Mouse (Mus musculus) left cerebral cortex, adult 18-20 months (tissue): ENCODE measurements around the gene Rbm6. TPM values are rescaled to one million over a fixed set of nuclear protein-coding genes. Genes with fewer than 3 reads are reported as not detected.

Source experiments
- DNase-seq, 2 experiments: peaks; one replicate each; pipeline ENCODE4 v3.0.0; 2021 to 2022; ENCODE audit warnings: low spot score in 2 of 2, mixed read lengths in 1 of 2
- long read RNA-seq, 2 experiments: library from polyadenylated mRNA; stranded (forward); transcript quantifications; one replicate each; pipeline ENCODE4 v2.0.0; 2021
- total RNA-seq, 2 experiments: library from RNA; stranded (reverse); gene quantifications; 2 replicates each; pipeline ENCODE4 v1.2.3; 2021

Gene Rbm6
- total RNA-seq, result 10 to 100 TPM; 54.0 to 57.3 TPM
- long read RNA-seq, experiment 1, transcript Rbm6-207 (21 exons, 3,716 nt), result major isoform, 16 of 40 reads
- long read RNA-seq, experiment 1, partial matches to known transcripts, result 1 of 40 reads
- long read RNA-seq, experiment 1, other reads (novel, unspliced or antisense), result 22 of 40 reads
- long read RNA-seq, experiment 2, transcript Rbm6-207 (21 exons, 3,716 nt), result major isoform, 12 of 34 reads
- long read RNA-seq, experiment 2, partial matches to known transcripts, result 4 of 34 reads
- long read RNA-seq, experiment 2, other reads (novel, unspliced or antisense), result 14 of 34 reads

GRCm38 (mm10) chr9:107873137-107873536, at the start of gene Rbm6:
Rbm6 (minus strand) TSS chr9:107873237.
- DNase-seq, result no peak

- no peak for DNase-seq
Measured at GRCm38 (mm10) chr9:107919441-107919840, 46.4 kb upstream of the Rbm6 start.

GRCm38 (mm10) chr9:107918884-107919283, 45.8 kb upstream of the Rbm6 start:
- DNase-seq, result peak in 1 of 2 experiments; percentile 39

GRCm38 (mm10) chr9:107917895-107918608, 45.0 kb upstream of the Rbm6 start:
- DNase-seq, result peak; percentile 45 to 54

DNA sequence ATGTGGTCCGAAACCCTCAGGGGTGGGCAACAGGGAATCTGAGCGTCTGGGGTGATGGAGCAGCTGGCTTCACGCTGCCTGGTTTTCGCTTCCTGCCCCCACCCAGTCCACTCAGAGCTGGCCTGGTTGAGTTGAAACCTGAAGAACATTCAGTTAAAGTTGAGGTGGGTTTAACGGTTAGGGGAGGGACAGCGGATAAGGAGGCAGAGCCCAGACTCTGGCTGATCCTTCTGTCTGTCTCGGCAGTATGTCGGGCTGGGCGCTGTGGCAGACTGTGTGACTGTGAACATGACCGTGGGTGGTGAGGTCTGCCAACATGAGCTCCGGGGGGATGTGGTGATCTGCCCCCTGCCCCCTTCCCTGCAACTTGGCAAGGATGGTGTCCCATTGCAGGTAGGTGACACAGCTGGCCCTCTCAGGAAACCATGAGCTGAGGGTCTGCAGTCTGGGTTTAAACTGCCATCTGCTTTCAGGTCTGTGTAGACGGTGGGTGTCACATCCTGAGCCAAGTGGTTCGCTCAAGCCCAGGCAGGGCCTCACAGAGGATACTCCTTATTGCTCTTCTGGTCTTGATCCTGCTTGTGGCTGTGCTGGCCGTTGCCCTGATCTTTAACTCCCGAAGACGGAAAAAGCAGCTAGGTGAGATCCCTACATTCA, 41.9 kb upstream of the Rbm6 start:
- DNase-seq, result no peak

GRCm38 (mm10) chr9:107910025-107910769, 37.2 kb upstream of the Rbm6 start:
- DNase-seq, result no peak

- no peak for DNase-seq
Measured at GRCm38 (mm10) chr9:107908410-107909158, 35.5 kb upstream of the Rbm6 start.

DNA sequence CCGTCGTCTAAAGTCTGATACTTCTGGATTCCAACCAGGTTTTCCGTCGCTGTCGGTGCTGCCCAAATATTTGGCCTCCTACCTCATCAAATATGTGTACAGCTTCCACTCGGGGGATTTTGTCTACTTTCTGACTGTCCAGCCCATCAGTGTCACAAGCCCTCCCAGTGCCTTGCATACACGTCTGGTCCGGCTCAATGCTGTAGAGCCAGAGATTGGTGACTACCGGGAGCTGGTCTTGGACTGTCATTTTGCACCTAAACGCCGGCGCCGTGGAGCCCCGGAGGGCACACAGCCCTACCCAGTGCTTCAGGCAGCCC, 34.7 kb upstream of the Rbm6 start:
- no peak for DNase-seq

- DNase-seq, result no peak
Measured at GRCm38 (mm10) chr9:107906967-107907800, 34.1 kb upstream of the Rbm6 start.

- peak in 1 of 2 experiments; percentile 15 for DNase-seq
Measured at GRCm38 (mm10) chr9:107906252-107906966, 33.4 kb upstream of the Rbm6 start, which contains the start of gene Mst1r. Mst1r (plus strand) TSS chr9:107906873.

DNA sequence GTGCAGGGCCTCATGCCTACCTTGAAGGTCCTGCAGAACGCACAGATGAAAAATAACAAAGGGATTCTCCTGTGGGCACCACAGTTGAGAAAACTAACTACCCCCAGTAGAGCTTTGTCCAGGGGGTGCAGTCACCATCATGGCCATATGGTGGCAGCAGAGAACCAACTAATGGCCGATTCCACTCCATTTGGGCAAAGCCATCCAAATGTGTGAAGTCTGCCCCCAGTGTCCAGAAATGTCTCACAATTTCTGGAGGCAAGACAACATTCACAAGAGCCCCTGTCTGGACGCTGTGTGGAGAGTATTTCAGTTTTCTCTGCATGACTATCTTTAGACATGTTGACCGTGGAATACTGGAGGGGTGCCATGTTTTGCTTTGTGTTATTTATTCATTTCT, 31.7 kb upstream of the Rbm6 start:
- DNase-seq, result peak; percentile 86 to 94

GRCm38 (mm10) chr9:107901627-107901914, 28.5 kb upstream of the Rbm6 start:
- DNase-seq, result no peak

GRCm38 (mm10) chr9:107900840-107901626, 28.0 kb upstream of the Rbm6 start:
- peak; percentile 80 to 87 for DNase-seq

DNA sequence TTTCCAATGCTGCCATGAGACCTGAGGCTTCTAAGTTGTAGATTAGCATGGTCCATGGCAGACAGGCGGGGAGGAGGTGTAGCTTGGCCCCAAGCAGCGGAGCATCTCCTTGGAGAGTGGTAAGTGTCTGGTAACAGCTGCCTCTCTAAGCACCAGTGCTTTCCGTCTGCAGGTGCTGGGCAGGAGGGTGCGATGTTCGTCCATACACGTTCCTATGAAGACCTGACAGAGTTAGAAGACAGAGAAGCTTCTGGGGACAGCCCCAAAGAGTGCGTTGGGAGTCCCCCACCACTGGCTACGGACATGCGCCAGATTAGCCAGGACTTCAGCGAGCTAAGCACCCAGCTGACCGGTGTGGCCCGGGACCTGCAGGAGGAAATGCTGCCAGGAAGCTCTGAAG, 26.8 kb upstream of the Rbm6 start:
- no peak for DNase-seq

DNA sequence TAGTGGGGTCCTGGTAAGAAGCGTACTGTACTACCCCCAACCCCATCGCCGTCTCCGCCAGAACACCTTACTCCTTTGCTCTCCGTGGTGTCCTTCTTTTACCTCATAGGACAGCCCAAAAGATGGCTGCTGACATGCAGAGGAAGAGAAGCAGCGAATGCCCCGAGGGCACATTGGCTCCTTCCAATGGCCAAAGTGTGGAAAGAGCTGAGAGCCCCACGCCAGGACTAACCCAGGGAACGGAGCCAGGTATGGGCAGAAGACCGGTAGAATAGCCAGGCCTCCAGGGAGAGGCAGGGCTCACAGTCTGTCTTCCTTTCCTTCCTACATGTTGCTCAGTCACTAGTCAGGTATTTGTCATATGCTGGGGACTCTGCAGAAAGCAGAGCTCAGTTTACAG, 25.5 kb upstream of the Rbm6 start:
- no peak for DNase-seq

- no peak for DNase-seq
Measured at GRCm38 (mm10) chr9:107891023-107891422, 18.0 kb upstream of the Rbm6 start.

- no peak for DNase-seq
Measured at GRCm38 (mm10) chr9:107890260-107890659, 17.2 kb upstream of the Rbm6 start.

- DNase-seq, result no peak
Measured at GRCm38 (mm10) chr9:107888267-107888850, 15.3 kb upstream of the Rbm6 start.
